Mouse (Mus musculus) forebrain, embryonic 15.5 days (tissue): ENCODE data around the gene Tstd1. TPM values are rescaled to one million over a fixed set of nuclear protein-coding genes. Genes with fewer than 3 reads are reported as not detected.

ENCODE experiments used
- ATAC-seq: fragments of 200-750 bp; cut with Nextera tagmentation; replicated peaks from 2 replicates; pipeline ENCODE4 v1.8.0; 2017; ENCODE audit warnings: mild to moderate bottlenecking, moderate TSS enrichment, moderate library complexity
- H3K27ac ChIP-seq: fragments of 300-500 bp; sonication (generic); replicated peaks from 2 replicates; pipeline ENCODE4 v1.5.1; 2015; ENCODE audit warnings: mild to moderate bottlenecking, inconsistent platforms
- H3K27me3 ChIP-seq: fragments of 300-500 bp; sonication (generic); 2 replicates; pipeline ENCODE4 v1.6.1; 2015; ENCODE audit warnings: inconsistent platforms
- H3K36me3 ChIP-seq: fragments of 300-500 bp; sonication (generic); 2 replicates; pipeline ENCODE4 v1.6.1; 2015; ENCODE audit warnings: mild to moderate bottlenecking, inconsistent platforms
- H3K4me1 ChIP-seq: fragments of 300-500 bp; sonication (generic); 2 replicates; pipeline ENCODE4 v1.6.1; 2015; ENCODE audit warnings: inconsistent platforms
- H3K4me2 ChIP-seq: fragments of 300-500 bp; sonication (generic); replicated peaks from 2 replicates; pipeline ENCODE4 v1.6.1; 2015; ENCODE audit warnings: mild to moderate bottlenecking, inconsistent platforms
- H3K4me3 ChIP-seq: fragments of 300-500 bp; sonication (generic); 2 replicates; pipeline ENCODE4 v1.5.1; 2015; ENCODE audit warnings: mild to moderate bottlenecking, inconsistent platforms
- H3K9ac ChIP-seq: fragments of 300-500 bp; sonication (generic); replicated peaks from 2 replicates; pipeline ENCODE4 v1.6.1; 2015; ENCODE audit warnings: mild to moderate bottlenecking, inconsistent platforms
- H3K9me3 ChIP-seq: fragments of 300-500 bp; sonication (generic); 2 replicates; pipeline ENCODE4 v1.6.1; 2016; ENCODE audit warnings: inconsistent platforms
- WGBS: fragments of 180-500 bp; shearing (Covaris S2); methylation state at CpG from one replicate; pipeline ENCODE4 v1.1.7; 2015; ENCODE audit warnings: mixed read lengths; 5-methylcytosine and 5-hydroxymethylcytosine counted together
- polyA plus RNA-seq: library from polyadenylated mRNA; unstranded; fragments of >200 nt; fragmentation: Nextera tagmentation; extraction: Ambion mirVana; gene quantifications from 2 replicates; pipeline ENCODE4 v1.2.1, GENCODE M21; 2015

Gene Tstd1
- 12.3 and 13.0 TPM in 2 replicates for polyA plus RNA-seq

- H3K27me3 ChIP-seq = no peaks in the 10 kb centered on the region
- WGBS = 92% methylated on average over 5 of the region's 5 CpGs
- ATAC-seq = no peak
- no peak within 1 kb of the TSS for H3K4me3 ChIP-seq
- H3K36me3 ChIP-seq = peaks cover 52% of the 10 kb centered on the region
- no peaks in the 10 kb centered on the region for H3K9me3 ChIP-seq
- H3K4me2 ChIP-seq = no peak within 1 kb of the TSS
- H3K4me1 ChIP-seq = peaks cover 9% of the 10 kb centered on the region
- H3K9ac ChIP-seq = no peak within 1 kb of the TSS
- no peak within 1 kb of the TSS for H3K27ac ChIP-seq
Measured at GRCm38 (mm10) chr1:171418660-171419059, at the start of gene Tstd1. TSS of gene Tstd1 (plus strand) at chr1:171418872.

DNA sequence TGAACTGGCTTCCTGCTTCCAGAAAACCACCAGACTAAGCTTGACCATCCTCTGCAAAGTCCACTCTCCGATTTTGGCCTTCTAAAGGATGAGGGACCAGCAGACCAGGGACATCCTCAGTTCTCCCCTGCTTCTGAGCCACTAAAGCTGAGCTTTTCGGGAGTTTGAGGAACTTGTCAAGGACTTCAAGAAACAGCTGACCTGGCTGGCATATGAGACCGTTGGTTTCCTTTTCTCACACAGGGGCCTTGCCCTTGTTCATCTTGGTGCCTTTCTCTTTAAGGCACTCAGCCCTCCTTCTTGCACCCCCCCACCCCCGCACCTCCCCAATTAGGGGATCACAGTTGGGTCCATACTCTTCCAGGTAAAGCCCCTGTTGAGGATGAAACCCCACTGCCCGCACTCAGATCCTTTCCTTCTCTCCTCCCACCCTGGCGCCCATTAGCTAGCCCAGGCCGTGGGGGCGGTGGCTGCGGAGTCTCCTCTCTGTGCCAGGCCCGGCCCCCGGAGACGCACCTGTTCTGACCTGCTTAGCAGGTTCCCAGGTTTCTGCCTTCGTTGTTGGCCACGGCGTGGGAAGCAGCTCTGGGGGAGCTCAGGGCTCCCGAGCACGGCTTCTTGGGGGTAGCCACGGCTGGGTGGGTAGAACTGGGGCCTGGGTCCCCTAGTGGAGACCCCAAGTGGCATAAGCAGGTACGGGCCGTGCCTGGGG is 48.7 kb upstream of the Tstd1 start, which contains the start of gene Nectin4:
Gene Nectin4 (plus strand): TSS at position 255 of the 712 bp plus-strand sequence.
- Histone ChIP-seq H3K9ac (no peak within 1 kb of the TSS), H3K4me2 (no peak within 1 kb of the TSS), H3K9me3 (no peaks in the 10 kb centered on the region), H3K27ac (no peak within 1 kb of the TSS), H3K4me1 (no peaks in the 10 kb centered on the region), H3K27me3 (no peaks in the 10 kb centered on the region), H3K36me3 (no peaks in the 10 kb centered on the region), H3K4me3 (no peak within 1 kb of the TSS)
- no peak for ATAC-seq
- 39% methylated on average over 20 of the region's 20 CpGs for WGBS

- WGBS = 45% methylated on average over 3 of the region's 3 CpGs
- ATAC-seq = no peak
- H3K4me3 ChIP-seq = no peak overlapping the region
Measured at GRCm38 (mm10) chr1:171372880-171373279, 45.8 kb upstream of the Tstd1 start.

GRCm38 (mm10) chr1:171373946-171374345 is 44.7 kb upstream of the Tstd1 start:
- H3K27ac ChIP-seq = no peak overlapping the region
- H3K4me2 ChIP-seq = no peak overlapping the region
- H3K4me1 ChIP-seq = no peaks in the 10 kb centered on the region
- ATAC-seq = no peak
- no peak overlapping the region for H3K4me3 ChIP-seq
- no peak overlapping the region for H3K9ac ChIP-seq
- H3K36me3 ChIP-seq = no peaks in the 10 kb centered on the region
- 2% methylated on average over 4 of the region's 4 CpGs for WGBS
- no peaks in the 10 kb centered on the region for H3K27me3 ChIP-seq
- H3K9me3 ChIP-seq = no peaks in the 10 kb centered on the region

More at GRCm38 (mm10) chr1:171372880-171373279, 45.8 kb upstream of the Tstd1 start:
- no peaks in the 10 kb centered on the region for H3K27me3 ChIP-seq
- no peaks in the 10 kb centered on the region for H3K9me3 ChIP-seq
- no peak overlapping the region for H3K9ac ChIP-seq
- no peaks in the 10 kb centered on the region for H3K4me1 ChIP-seq
- H3K27ac ChIP-seq = no peak overlapping the region
- H3K4me2 ChIP-seq = no peak overlapping the region
- H3K36me3 ChIP-seq = no peaks in the 10 kb centered on the region

- no peak overlapping the region for H3K4me3 ChIP-seq
- H3K27ac ChIP-seq = no peak overlapping the region
- no peak for ATAC-seq
- 0 out of 2 replicates have a peak, but pooled peaks cover 8% of the 10 kb centered on the region for H3K27me3 ChIP-seq
- no peak overlapping the region for H3K9ac ChIP-seq
- H3K36me3 ChIP-seq = no peaks in the 10 kb centered on the region
- H3K4me2 ChIP-seq = no peak overlapping the region
- H3K9me3 ChIP-seq = no peaks in the 10 kb centered on the region
- 52% methylated on average over 9 of the region's 9 CpGs for WGBS
- H3K4me1 ChIP-seq = peaks cover 8% of the 10 kb centered on the region
Measured at GRCm38 (mm10) chr1:171375646-171376097, 43.0 kb upstream of the Tstd1 start.

DNA sequence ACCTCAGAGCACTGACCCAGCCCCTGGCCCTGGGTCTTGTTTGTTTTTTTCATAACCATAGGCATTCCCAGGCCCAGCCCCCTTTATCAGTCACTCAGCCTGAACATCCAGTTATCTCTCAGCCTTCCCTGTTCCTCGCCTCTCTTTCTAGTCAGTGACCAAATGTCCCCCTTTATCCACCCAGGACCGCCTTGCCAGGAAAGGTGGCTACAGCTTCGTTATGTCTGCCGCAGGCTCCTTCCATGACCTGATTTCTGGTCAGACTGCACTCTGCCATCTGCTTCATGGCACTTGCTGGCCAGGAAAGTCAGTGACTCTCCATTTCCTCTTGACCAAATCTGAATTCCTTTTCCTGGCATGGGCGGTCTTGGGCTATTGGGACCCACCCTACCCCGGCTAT is 40.4 kb upstream of the Tstd1 start:
- no peak overlapping the region for H3K9ac ChIP-seq
- no peaks in the 10 kb centered on the region for H3K9me3 ChIP-seq
- no peak overlapping the region for H3K27ac ChIP-seq
- no peaks in the 10 kb centered on the region for H3K36me3 ChIP-seq
- H3K4me2 ChIP-seq = no peak overlapping the region
- H3K4me3 ChIP-seq = no peak overlapping the region
- WGBS = 88% methylated on average over 6 of the region's 6 CpGs
- peaks cover 12% of the 10 kb centered on the region; the same call in 1 of the 2 replicates for H3K27me3 ChIP-seq
- H3K4me1 ChIP-seq = peaks cover 8% of the 10 kb centered on the region
- no peak for ATAC-seq

DNA sequence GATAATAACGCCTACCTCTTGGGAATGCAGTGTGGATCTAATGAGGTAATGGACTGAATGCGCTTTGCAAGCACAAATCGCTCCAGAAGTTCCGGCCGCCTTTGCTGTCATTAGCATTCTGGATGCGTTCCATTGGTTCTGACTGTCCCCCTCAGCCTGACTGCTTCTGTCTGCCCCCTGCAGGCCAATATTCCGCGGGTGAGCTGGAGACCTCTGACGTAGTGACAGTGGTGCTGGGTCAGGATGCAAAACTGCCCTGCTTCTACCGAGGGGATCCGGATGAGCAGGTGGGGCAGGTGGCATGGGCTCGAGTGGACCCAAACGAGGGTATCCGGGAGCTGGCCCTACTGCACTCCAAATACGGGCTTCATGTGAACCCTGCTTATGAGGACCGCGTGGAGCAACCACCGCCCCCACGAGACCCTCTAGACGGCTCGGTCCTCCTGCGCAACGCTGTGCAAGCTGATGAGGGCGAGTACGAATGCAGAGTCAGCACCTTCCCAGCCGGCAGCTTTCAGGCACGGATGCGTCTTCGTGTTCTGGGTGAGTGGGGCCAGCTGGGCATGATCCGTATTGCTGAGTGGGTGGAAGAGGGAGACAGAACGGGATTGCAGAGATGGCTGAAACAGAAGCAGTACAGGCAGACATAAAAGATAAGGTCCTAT is 38.6 kb upstream of the Tstd1 start:
- Histone ChIP-seq H3K4me3 (peak overlapping the region; percentile 34), H3K9me3 (no peaks in the 10 kb centered on the region), H3K27ac (peak overlapping the region; percentile 44; the same call in 1 of the 2 replicates), H3K36me3 (no peaks in the 10 kb centered on the region), H3K4me2 (peak overlapping the region; percentile 50), H3K27me3 (peaks cover 12% of the 10 kb centered on the region; the same call in 1 of the 2 replicates), H3K4me1 (peaks cover 8% of the 10 kb centered on the region), H3K9ac (peak overlapping the region; percentile 24; the same call in 1 of the 2 replicates)
- peak; percentile 75 for ATAC-seq
- WGBS = 3% methylated on average over 31 of the region's 31 CpGs

DNA sequence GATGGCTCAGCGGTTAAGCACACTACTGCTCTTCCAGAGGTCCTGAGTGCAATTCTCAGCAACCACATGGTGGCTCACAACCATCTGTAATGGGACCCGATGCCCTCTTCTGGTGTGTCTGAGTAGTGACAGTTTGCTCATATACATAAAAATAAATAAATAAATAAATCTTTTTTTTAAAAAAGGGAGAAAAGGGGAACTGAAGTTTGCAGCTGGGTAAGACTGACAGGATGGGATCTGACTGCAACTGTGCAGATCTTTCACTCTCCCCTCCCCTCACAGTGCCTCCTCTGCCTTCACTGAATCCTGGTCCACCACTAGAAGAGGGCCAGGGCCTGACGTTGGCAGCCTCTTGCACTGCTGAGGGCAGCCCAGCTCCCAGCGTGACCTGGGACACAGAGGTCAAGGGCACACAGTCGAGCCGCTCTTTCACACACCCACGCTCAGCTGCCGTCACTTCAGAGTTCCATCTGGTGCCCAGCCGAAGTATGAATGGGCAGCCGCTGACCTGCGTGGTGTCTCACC is 36.5 kb upstream of the Tstd1 start:
- no peaks in the 10 kb centered on the region for H3K9me3 ChIP-seq
- H3K4me1 ChIP-seq = peaks cover 8% of the 10 kb centered on the region
- H3K4me3 ChIP-seq = no peak overlapping the region
- peaks cover 12% of the 10 kb centered on the region; the same call in 1 of the 2 replicates for H3K27me3 ChIP-seq
- H3K36me3 ChIP-seq = no peaks in the 10 kb centered on the region
- no peak overlapping the region for H3K9ac ChIP-seq
- H3K27ac ChIP-seq = no peak overlapping the region
- no peak for ATAC-seq
- 82% methylated on average over 11 of the region's 11 CpGs for WGBS
- no peak overlapping the region for H3K4me2 ChIP-seq

GRCm38 (mm10) chr1:171384361-171384760 is 34.3 kb upstream of the Tstd1 start:
- 68% methylated on average over 9 of the region's 9 CpGs for WGBS
- no peaks in the 10 kb centered on the region for H3K9me3 ChIP-seq
- H3K4me2 ChIP-seq = no peak overlapping the region
- H3K27me3 ChIP-seq = peaks cover 12% of the 10 kb centered on the region; the same call in 1 of the 2 replicates
- ATAC-seq = no peak
- peaks cover 8% of the 10 kb centered on the region for H3K4me1 ChIP-seq
- no peak overlapping the region for H3K27ac ChIP-seq
- no peaks in the 10 kb centered on the region for H3K36me3 ChIP-seq
- no peak overlapping the region for H3K9ac ChIP-seq
- H3K4me3 ChIP-seq = no peak overlapping the region

DNA sequence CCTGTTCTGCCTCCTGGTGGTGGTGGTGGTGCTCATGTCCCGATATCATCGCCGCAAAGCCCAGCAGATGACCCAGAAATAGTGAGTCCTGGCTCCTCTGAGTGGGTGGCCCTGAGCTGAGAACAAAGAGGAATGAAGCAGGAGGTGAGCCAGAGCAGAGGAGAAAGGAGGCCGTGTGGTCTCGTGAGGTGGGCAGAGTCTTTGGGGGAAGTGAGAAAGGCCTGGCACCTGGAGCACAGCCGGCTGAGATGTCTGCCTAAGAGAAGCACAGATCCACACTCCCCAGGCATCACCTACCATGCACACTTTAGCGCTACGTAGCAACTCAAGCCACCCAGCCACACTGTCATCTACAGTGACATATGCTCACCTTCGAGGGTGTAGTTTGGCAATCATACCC is 33.5 kb upstream of the Tstd1 start:
- ATAC-seq = no peak
- peaks cover under 1% of the 10 kb centered on the region for H3K4me1 ChIP-seq
- H3K36me3 ChIP-seq = no peaks in the 10 kb centered on the region
- H3K27me3 ChIP-seq = peaks cover 6% of the 10 kb centered on the region; the same call in 1 of the 2 replicates
- no peak overlapping the region for H3K27ac ChIP-seq
- H3K9ac ChIP-seq = no peak overlapping the region
- H3K4me2 ChIP-seq = no peak overlapping the region
- WGBS = 68% methylated on average over 9 of the region's 9 CpGs
- no peak overlapping the region for H3K4me3 ChIP-seq
- H3K9me3 ChIP-seq = no peaks in the 10 kb centered on the region

- Histone ChIP-seq H3K4me3 (no peak overlapping the region), H3K36me3 (no peaks in the 10 kb centered on the region), H3K27ac (no peak overlapping the region), H3K9ac (no peak overlapping the region), H3K9me3 (no peaks in the 10 kb centered on the region), H3K4me1 (no peaks in the 10 kb centered on the region), H3K27me3 (no peaks in the 10 kb centered on the region), H3K4me2 (no peak overlapping the region)
- WGBS = 19% methylated on average over 6 of the region's 6 CpGs
- no peak for ATAC-seq
Measured at GRCm38 (mm10) chr1:171387099-171387498, 31.6 kb upstream of the Tstd1 start.
